Mouse (Mus musculus): ENCODE results near the gene Ywhag. TPM values are rescaled to one million over a fixed set of nuclear protein-coding genes. Genes with fewer than 3 reads are reported as not detected.

Ywhag gene
- polyA plus RNA-seq, 1 experiment = 244 TPM

GRCm38 (mm10) chr5:135923901-135924300 lies 10.5 kb downstream of the Ywhag start:
- Histone ChIP-seq H3K4me2 (ENCODE audit: low read depth) (no peak overlapping the region), H3K36me3 (ENCODE audit: control insufficient read depth, insufficient read depth) (peaks cover 57% of the 10 kb centered on the region), H3K27me3 (ENCODE audit: control insufficient read depth, insufficient read depth, insufficient read length) (no peaks in the 10 kb centered on the region), H3K79me2 (ENCODE audit: control insufficient read depth, insufficient read depth) (peaks cover 99% of the 10 kb centered on the region), H3K4me3 (no peak overlapping the region), H3ac (ENCODE audit: control insufficient read depth, insufficient read length) (no peak overlapping the region)
- TF ChIP-seq TCF12 (IDR thresholded peaks at IDR 0.05; ENCODE audit: insufficient read depth, poor library complexity, severe bottlenecking) (no peak), POLR2AphosphoS2 (IDR thresholded peaks at IDR 0.05; ENCODE audit: insufficient read length, low read depth) (peak; percentile 47)

DNA sequence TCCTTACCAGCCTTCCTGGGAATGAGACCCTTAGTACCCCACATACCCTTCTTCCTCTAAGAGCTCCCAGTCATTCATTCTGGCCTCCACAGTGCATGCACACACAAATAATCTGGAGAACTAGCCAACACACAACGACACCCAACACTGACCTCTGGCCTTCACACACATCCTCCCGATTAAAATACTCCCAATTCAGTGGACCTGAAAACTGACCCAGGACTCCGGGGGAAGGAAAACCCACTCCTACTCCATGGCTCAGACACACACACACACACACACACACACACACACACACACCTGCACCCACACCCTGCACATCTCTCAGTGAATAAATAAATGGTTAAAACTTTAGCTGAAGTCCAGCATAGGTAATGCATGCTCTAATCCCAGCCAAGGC lies 14.5 kb downstream of the Ywhag start:
- Histone ChIP-seq H3K27me3 (ENCODE audit: control insufficient read depth, insufficient read depth, insufficient read length) (no peaks in the 10 kb centered on the region), H3K4me3 (no peak overlapping the region), H3ac (ENCODE audit: control insufficient read depth, insufficient read length) (no peak overlapping the region), H3K36me3 (ENCODE audit: control insufficient read depth, insufficient read depth) (peaks cover 38% of the 10 kb centered on the region), H3K79me2 (ENCODE audit: control insufficient read depth, insufficient read depth) (peaks cover 99% of the 10 kb centered on the region), H3K4me2 (ENCODE audit: low read depth) (no peak overlapping the region)
- TF ChIP-seq MYOG (IDR thresholded peaks at IDR 0.05; ENCODE audit: control insufficient read depth in 1 of 3, insufficient read depth in 1 of 3, insufficient read length in 2 of 3, low read depth in 2 of 3) = no peak
- no peak for TF ChIP-seq REST (IDR thresholded peaks at IDR 0.05; ENCODE audit: insufficient read depth, insufficient read length)
- TF ChIP-seq MAX (IDR thresholded peaks at IDR 0.05; ENCODE audit: low read depth) = no peak
- no peak for TF ChIP-seq E2F4 (IDR thresholded peaks at IDR 0.05; ENCODE audit: insufficient read depth)
- TF ChIP-seq POLR2A (IDR thresholded peaks at IDR 0.05; ENCODE audit: insufficient read length, low read depth) = no peak

DNA sequence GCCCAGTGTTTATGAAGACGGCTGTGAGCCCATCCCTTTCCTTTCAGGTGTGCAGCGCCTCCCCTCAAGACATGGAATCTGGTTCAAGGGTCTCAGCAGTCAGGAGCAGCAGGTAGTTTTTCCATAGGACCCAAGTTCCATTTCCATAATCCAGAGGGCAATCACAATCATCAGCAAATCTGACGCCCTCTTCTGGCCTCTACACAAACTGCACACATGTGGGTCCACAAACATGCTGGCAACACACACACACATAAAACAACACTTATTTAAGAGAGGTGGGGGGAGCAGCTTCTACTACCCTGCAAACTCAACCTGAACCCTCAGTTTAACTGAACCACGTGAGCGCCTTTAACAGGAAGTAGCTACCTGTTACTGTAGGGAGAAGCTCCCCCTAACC lies 15.8 kb downstream of the Ywhag start:
- Histone ChIP-seq H3K4me3 (no peak overlapping the region), H3K79me2 (ENCODE audit: control insufficient read depth, insufficient read depth) (peaks cover 99% of the 10 kb centered on the region), H3K27me3 (ENCODE audit: control insufficient read depth, insufficient read depth, insufficient read length) (no peaks in the 10 kb centered on the region), H3K4me2 (ENCODE audit: low read depth) (peak overlapping the region; percentile 8), H3ac (ENCODE audit: control insufficient read depth, insufficient read length) (no peak overlapping the region), H3K36me3 (ENCODE audit: control insufficient read depth, insufficient read depth) (peaks cover 38% of the 10 kb centered on the region)
- TF ChIP-seq TCF12 (IDR thresholded peaks at IDR 0.05; ENCODE audit: insufficient read depth, poor library complexity, severe bottlenecking) (no peak), MAX (IDR thresholded peaks at IDR 0.05; ENCODE audit: low read depth) (no peak), MYOG (IDR thresholded peaks at IDR 0.05; ENCODE audit: control insufficient read depth in 1 of 3, insufficient read depth in 1 of 3, insufficient read length in 2 of 3, low read depth in 2 of 3) (no peak), POLR2AphosphoS2 (IDR thresholded peaks at IDR 0.05; ENCODE audit: insufficient read length, low read depth) (no peak), TCF3 (IDR thresholded peaks at IDR 0.05; ENCODE audit: insufficient read length, low read depth) (no peak), REST (IDR thresholded peaks at IDR 0.05; ENCODE audit: insufficient read depth, insufficient read length) (no peak), CEBPB (IDR thresholded peaks at IDR 0.05; ENCODE audit: insufficient read depth, poor library complexity, severe bottlenecking) (no peak), SRF (IDR thresholded peaks at IDR 0.05; ENCODE audit: control insufficient read depth, insufficient read length, low read depth) (no peak), USF1 (IDR thresholded peaks at IDR 0.05; ENCODE audit: low read depth) (no peak), MYOD1 (IDR thresholded peaks at IDR 0.05; ENCODE audit: control insufficient read depth in 1 of 3, insufficient read length in 2 of 3, low read depth in 2 of 3) (no peak), POLR2A (IDR thresholded peaks at IDR 0.05; ENCODE audit: insufficient read length, low read depth) (no peak), E2F4 (IDR thresholded peaks at IDR 0.05; ENCODE audit: insufficient read depth) (no peak)

DNA sequence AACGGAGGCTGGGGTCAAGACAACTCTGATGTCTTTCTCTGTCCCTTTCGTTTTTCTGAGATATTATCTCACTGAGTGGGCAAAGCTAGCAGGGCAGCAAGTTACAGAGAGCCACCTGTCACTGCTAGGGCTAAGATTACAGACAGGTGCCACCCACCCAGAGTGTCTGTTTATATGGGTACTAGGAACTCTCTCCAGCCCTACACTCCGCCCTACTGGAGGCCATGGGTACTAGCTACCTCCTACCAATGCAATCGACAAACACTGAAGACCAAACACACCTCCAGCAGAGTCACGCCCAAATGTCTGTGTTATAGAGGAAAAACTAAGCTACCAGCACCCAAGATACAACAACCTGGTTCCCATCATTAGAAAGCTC lies 16.4 kb downstream of the Ywhag start:
- Histone ChIP-seq H3K4me2 (ENCODE audit: low read depth) (peak overlapping the region; percentile 8), H3K27me3 (ENCODE audit: control insufficient read depth, insufficient read depth, insufficient read length) (no peaks in the 10 kb centered on the region), H3K36me3 (ENCODE audit: control insufficient read depth, insufficient read depth) (peaks cover 38% of the 10 kb centered on the region), H3ac (ENCODE audit: control insufficient read depth, insufficient read length) (no peak overlapping the region), H3K4me3 (no peak overlapping the region), H3K79me2 (ENCODE audit: control insufficient read depth, insufficient read depth) (peaks cover 99% of the 10 kb centered on the region)
- TF ChIP-seq TCF12 (IDR thresholded peaks at IDR 0.05; ENCODE audit: insufficient read depth, poor library complexity, severe bottlenecking) (peak; percentile 21), POLR2AphosphoS2 (IDR thresholded peaks at IDR 0.05; ENCODE audit: insufficient read length, low read depth) (peak; percentile 42), E2F4 (IDR thresholded peaks at IDR 0.05; ENCODE audit: insufficient read depth) (no peak), SRF (IDR thresholded peaks at IDR 0.05; ENCODE audit: control insufficient read depth, insufficient read length, low read depth) (no peak), USF1 (IDR thresholded peaks at IDR 0.05; ENCODE audit: low read depth) (no peak), MYOG (IDR thresholded peaks at IDR 0.05; ENCODE audit: control insufficient read depth in 1 of 3, insufficient read depth in 1 of 3, insufficient read length in 2 of 3, low read depth in 2 of 3) (peak in 2 of 3 experiments; percentile 36 to 80), MAX (IDR thresholded peaks at IDR 0.05; ENCODE audit: low read depth) (no peak), CEBPB (IDR thresholded peaks at IDR 0.05; ENCODE audit: insufficient read depth, poor library complexity, severe bottlenecking) (no peak), POLR2A (IDR thresholded peaks at IDR 0.05; ENCODE audit: insufficient read length, low read depth) (no peak), REST (IDR thresholded peaks at IDR 0.05; ENCODE audit: insufficient read depth, insufficient read length) (no peak), TCF3 (IDR thresholded peaks at IDR 0.05; ENCODE audit: insufficient read length, low read depth) (peak; percentile 36), MYOD1 (IDR thresholded peaks at IDR 0.05; ENCODE audit: control insufficient read depth in 1 of 3, insufficient read length in 2 of 3, low read depth in 2 of 3) (peak; percentile 35 to 95 (median 80))

DNA sequence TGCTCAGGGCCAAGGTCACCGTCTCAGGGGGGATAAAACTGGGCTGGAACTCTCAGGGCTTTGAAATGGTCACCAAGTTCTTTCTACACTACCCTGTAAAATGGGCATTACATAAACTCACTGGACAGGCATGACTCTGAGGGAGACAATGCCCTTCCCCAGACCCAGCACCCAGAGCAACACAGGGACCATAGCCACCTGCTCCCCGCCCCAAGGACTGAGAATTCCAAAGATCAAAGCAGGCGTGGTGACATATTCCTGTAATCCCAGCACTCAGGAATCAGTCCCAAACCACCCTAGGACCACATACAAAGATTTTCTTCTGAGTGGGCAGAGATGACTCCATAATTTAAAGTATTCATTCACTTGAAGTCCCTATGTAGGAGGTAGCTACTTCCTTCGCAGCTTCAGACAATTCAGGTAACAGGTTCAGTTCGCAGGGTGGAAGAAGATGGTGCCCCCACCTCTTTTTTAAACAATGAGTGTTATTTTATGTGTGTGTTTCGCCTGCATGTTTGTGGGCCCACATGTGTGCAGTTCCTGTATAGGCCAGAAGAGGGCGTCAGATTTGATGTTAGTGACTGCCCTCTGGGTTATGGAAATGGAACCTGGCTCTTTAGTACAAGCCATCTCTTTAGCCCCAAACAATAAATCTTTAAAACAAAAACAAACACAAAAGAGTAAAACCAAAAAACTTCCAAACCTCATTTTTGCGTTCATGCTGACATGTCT lies 16.9 kb downstream of the Ywhag start:
- no peak overlapping the region for H3K4me3 ChIP-seq
- H3ac ChIP-seq (ENCODE audit: control insufficient read depth, insufficient read length) = no peak overlapping the region
- TF ChIP-seq POLR2A (IDR thresholded peaks at IDR 0.05; ENCODE audit: insufficient read length, low read depth) = no peak
- peak in 1 of 3 experiments; percentile 52 for TF ChIP-seq MYOD1 (IDR thresholded peaks at IDR 0.05; ENCODE audit: control insufficient read depth in 1 of 3, insufficient read length in 2 of 3, low read depth in 2 of 3)
- no peak for TF ChIP-seq TCF3 (IDR thresholded peaks at IDR 0.05; ENCODE audit: insufficient read length, low read depth)
- TF ChIP-seq MYOG (IDR thresholded peaks at IDR 0.05; ENCODE audit: control insufficient read depth in 1 of 3, insufficient read depth in 1 of 3, insufficient read length in 2 of 3, low read depth in 2 of 3) = peak in 1 of 3 experiments; percentile 53
- no peaks in the 10 kb centered on the region for H3K27me3 ChIP-seq (ENCODE audit: control insufficient read depth, insufficient read depth, insufficient read length)
- H3K79me2 ChIP-seq (ENCODE audit: control insufficient read depth, insufficient read depth) = peaks cover 99% of the 10 kb centered on the region
- H3K4me2 ChIP-seq (ENCODE audit: low read depth) = no peak overlapping the region
- H3K36me3 ChIP-seq (ENCODE audit: control insufficient read depth, insufficient read depth) = peaks cover 35% of the 10 kb centered on the region
